Comparison of ENCODE assay signal across 11 mouse cellular contexts in genomic region chr4:129242327-129242726, GRCm38 (mm10). TPM values are rescaled to one million over a fixed set of nuclear protein-coding genes. Genes with fewer than 3 reads are reported as not detected.
DNase-seq lines count a peak whose midpoint lies in the region; ATAC-seq and TF ChIP-seq lines count a peak whose summit lies in the region.
"Had no signal": no experiment of that assay in that cellular context is flagged by ENCODE, and none has a peak within 500 bp of the region (broad histone marks: within the 10 kb centered on the region; RNA-seq: fewer than 3 reads in every experiment).

No protein-coding gene starts in this region.

- H3K4me1 ChIP-seq in embryonic facial prominence, embryonic 12.5 days: peaks cover 30% of the 10 kb centered on the region
- H3K4me1 ChIP-seq in intestine, embryonic 16.5 days (ENCODE audit: control insufficient read depth, insufficient read depth, low read length): peaks cover 57% of the 10 kb centered on the region
- peaks cover 39% of the 10 kb centered on the region for H3K4me1 ChIP-seq in neural tube, embryonic 15.5 days

- no peak overlapping the region for H3K4me3 ChIP-seq in layer of hippocampus, adult 2 months
- H3K4me3 ChIP-seq in embryonic facial prominence, embryonic 12.5 days: no peak overlapping the region
- no peak overlapping the region for H3K4me3 ChIP-seq in intestine, embryonic 16.5 days (ENCODE audit: low read length)
- no peak overlapping the region for H3K4me3 ChIP-seq in neural tube, embryonic 15.5 days (replicated peaks)

- H3K36me3 ChIP-seq in embryonic facial prominence, embryonic 12.5 days: no peaks in the 10 kb centered on the region
- H3K36me3 ChIP-seq in intestine, embryonic 16.5 days (ENCODE audit: control insufficient read depth, insufficient read depth, low read length): no peaks in the 10 kb centered on the region
- H3K36me3 ChIP-seq in neural tube, embryonic 15.5 days: no peaks in the 10 kb centered on the region

- H3K9me3 ChIP-seq in embryonic facial prominence, embryonic 12.5 days: no peaks in the 10 kb centered on the region
- no peaks in the 10 kb centered on the region for H3K9me3 ChIP-seq in intestine, embryonic 16.5 days (ENCODE audit: control insufficient read depth, low read length)
- no peaks in the 10 kb centered on the region for H3K9me3 ChIP-seq in neural tube, embryonic 15.5 days (replicated peaks)

- WGBS in embryonic facial prominence, embryonic 12.5 days: 29% methylated on average over 4 of the region's 4 CpGs
- WGBS in intestine, embryonic 16.5 days: 50% methylated on average over 4 of the region's 4 CpGs
- WGBS in neural tube, embryonic 15.5 days: 32% methylated on average over 4 of the region's 4 CpGs

- no peak for DNase-seq in layer of hippocampus, adult 2 months (ENCODE audit: low spot score in 2 of 2)
- no peak for DNase-seq in layer of hippocampus, postnatal 14 days (ENCODE audit: low spot score in 2 of 2)
- no peak for DNase-seq in spleen, postnatal 10 days (ENCODE audit: low spot score in 2 of 2)
- no peak for DNase-seq in thymus, postnatal 10 days (ENCODE audit: low spot score in 2 of 2)
- no peak for DNase-seq in yolk sac, embryonic 10.5 days (ENCODE audit: low spot score)
- DNase-seq: heart, postnatal 10 days; kidney, postnatal 25 days had no signal

- peak overlapping the region; percentile 9; the same call in 1 of the 2 replicates for H3K4me2 ChIP-seq in embryonic facial prominence, embryonic 12.5 days (replicated peaks)
- 0 out of 2 replicates have a peak overlapping the region, but pooled peaks have one; percentile 12 for H3K4me2 ChIP-seq in intestine, embryonic 16.5 days (ENCODE audit: low read depth, low read length)
- H3K4me2 ChIP-seq in neural tube, embryonic 15.5 days: no peak overlapping the region

- no peak for ATAC-seq in embryonic facial prominence, embryonic 12.5 days (ENCODE audit: insufficient number of reproducible peaks, insufficient read depth, low FRiP score, low TSS enrichment)
- no peak for ATAC-seq in intestine, embryonic 16.5 days
- ATAC-seq in neural tube, embryonic 15.5 days (ENCODE audit: low FRiP score): no peak

- H3K27ac ChIP-seq in layer of hippocampus, adult 2 months: peak overlapping the region; percentile 39; the same call in 1 of the 2 replicates
- H3K27ac ChIP-seq in embryonic facial prominence, embryonic 12.5 days: peak overlapping the region; percentile 83
- H3K27ac ChIP-seq in intestine, embryonic 16.5 days (ENCODE audit: low read length): peak overlapping the region; percentile 31
- H3K27ac ChIP-seq in neural tube, embryonic 15.5 days (replicated peaks): 0 out of 2 replicates have a peak overlapping the region, but pooled peaks have one; percentile 28

- TF ChIP-seq CTCF in layer of hippocampus, adult 2 months (conservative IDR thresholded peaks at IDR 0.05): no peak

- H3K9ac ChIP-seq in embryonic facial prominence, embryonic 12.5 days: 0 out of 2 replicates have a peak overlapping the region, but pooled peaks have one; percentile 31
- peak overlapping the region; percentile 43 for H3K9ac ChIP-seq in intestine, embryonic 16.5 days (ENCODE audit: low read depth, low read length)
- H3K9ac ChIP-seq in neural tube, embryonic 15.5 days (replicated peaks): no peak overlapping the region

- H3K27me3 ChIP-seq in embryonic facial prominence, embryonic 12.5 days: peaks cover 26% of the 10 kb centered on the region
- H3K27me3 ChIP-seq in intestine, embryonic 16.5 days (replicated peaks; ENCODE audit: control insufficient read depth, insufficient read depth, low read length): no peaks in the 10 kb centered on the region
- peaks cover 22% of the 10 kb centered on the region for H3K27me3 ChIP-seq in neural tube, embryonic 15.5 days (replicated peaks)

RNA-seq across cellular contexts. Expression of gene C77080, which starts 18.9 kb away (rescaled TPM):
- total RNA-seq in layer of hippocampus, adult 2 months (2021): 1 to 10 TPM; 6.7 to 7.4 TPM
- 10 to 100 TPM; 10.7 to 11.7 TPM for total RNA-seq in layer of hippocampus, postnatal 14 days (2021)
- 5.2 and 5.6 TPM in 2 replicates for polyA plus RNA-seq in embryonic facial prominence, embryonic 12.5 days (2016; fragmentation: Nextera tagmentation; extraction: Ambion mirVana)
- 6.5 and 7.5 TPM in 2 replicates for polyA plus RNA-seq in intestine, embryonic 16.5 days (2015; fragmentation: Nextera tagmentation; extraction: Ambion mirVana)
- 6.0 and 6.9 TPM in 2 replicates for polyA plus RNA-seq in neural tube, embryonic 15.5 days (2015; fragmentation: Nextera tagmentation; extraction: Ambion mirVana)

RNA-seq across cellular contexts. Expression of gene Sync, which starts 45.1 kb away (rescaled TPM):
- total RNA-seq in layer of hippocampus, adult 2 months (2021): 1 to 10 TPM in 1 of 2 experiments, under 1 TPM in 1; 0.98 to 1.1 TPM
- total RNA-seq in layer of hippocampus, postnatal 14 days (2021): 1 to 10 TPM; 1.2 TPM
- polyA plus RNA-seq in embryonic facial prominence, embryonic 12.5 days (2016; fragmentation: Nextera tagmentation; extraction: Ambion mirVana): 1.1 and 1.2 TPM in 2 replicates
- 1.1 and 1.3 TPM in 2 replicates for polyA plus RNA-seq in intestine, embryonic 16.5 days (2015; fragmentation: Nextera tagmentation; extraction: Ambion mirVana)
- 2.7 and 2.9 TPM in 2 replicates for polyA plus RNA-seq in neural tube, embryonic 15.5 days (2015; fragmentation: Nextera tagmentation; extraction: Ambion mirVana)
- total RNA-seq: liver, adult 2 months had no signal

RNA-seq across cellular contexts. Expression of gene Yars, which starts 52.8 kb away (rescaled TPM):
- 10 to 100 TPM; 93.4 to 95.1 TPM for total RNA-seq in layer of hippocampus, adult 2 months (2021)
- total RNA-seq in layer of hippocampus, postnatal 14 days (2021): 100 to 1,000 TPM in 1 of 2 experiments, 10 to 100 TPM in 1; 96.1 to 101 TPM
- polyA plus RNA-seq in embryonic facial prominence, embryonic 12.5 days (2016; fragmentation: Nextera tagmentation; extraction: Ambion mirVana): 90.2 and 91.4 TPM in 2 replicates
- 104 and 107 TPM in 2 replicates for polyA plus RNA-seq in intestine, embryonic 16.5 days (2015; fragmentation: Nextera tagmentation; extraction: Ambion mirVana)
- 109 and 111 TPM in 2 replicates for polyA plus RNA-seq in neural tube, embryonic 15.5 days (2015; fragmentation: Nextera tagmentation; extraction: Ambion mirVana)

RNA-seq across cellular contexts. Expression of gene S100pbp, which starts 52.8 kb away (rescaled TPM):
- 10 to 100 TPM; 33.6 to 36.0 TPM for total RNA-seq in layer of hippocampus, adult 2 months (2021)
- total RNA-seq in layer of hippocampus, postnatal 14 days (2021): 10 to 100 TPM; 32.3 to 37.9 TPM
- 27.9 and 28.7 TPM in 2 replicates for polyA plus RNA-seq in embryonic facial prominence, embryonic 12.5 days (2016; fragmentation: Nextera tagmentation; extraction: Ambion mirVana)
- polyA plus RNA-seq in intestine, embryonic 16.5 days (2015; fragmentation: Nextera tagmentation; extraction: Ambion mirVana): 10.3 and 10.9 TPM in 2 replicates
- 16.7 TPM in 2 replicates for polyA plus RNA-seq in neural tube, embryonic 15.5 days (2015; fragmentation: Nextera tagmentation; extraction: Ambion mirVana)

Comparison
In these comparisons a context has a peak if more than half of its experiments do, and no peak if none do; other contexts are left out.
1. H3K27ac ChIP-seq: peak in every context shown above with its lines; median percentile 83 in embryonic facial prominence, embryonic 12.5 days; 39 in layer of hippocampus, adult 2 months; 31 in intestine, embryonic 16.5 days; 28 in neural tube, embryonic 15.5 days.